Mouse (Mus musculus) midbrain, embryonic 13.5 days (tissue): ENCODE results near the gene Smad3. TPM values are rescaled to one million over a fixed set of nuclear protein-coding genes. Genes with fewer than 3 reads are reported as not detected.

ENCODE experiments used
- ATAC-seq: fragments of 200-750 bp; cut with Nextera tagmentation; 2 replicates; pipeline ENCODE4 v1.8.0; 2017; ENCODE audit warnings: mild to moderate bottlenecking, moderate TSS enrichment, moderate library complexity
- H3K27ac ChIP-seq: fragments of 300-500 bp; sonication (generic); 2 replicates; pipeline ENCODE4 v1.5.1; 2015; ENCODE audit warnings: inconsistent platforms, mild to moderate bottlenecking, moderate library complexity
- H3K27me3 ChIP-seq: fragments of 300-500 bp; sonication (generic); 2 replicates; pipeline ENCODE4 v1.6.1; 2015; ENCODE audit warnings: mild to moderate bottlenecking, inconsistent platforms
- H3K36me3 ChIP-seq: fragments of 300-500 bp; sonication (generic); 2 replicates; pipeline ENCODE4 v1.6.1; 2015; ENCODE audit warnings: mild to moderate bottlenecking, inconsistent platforms
- H3K4me1 ChIP-seq: fragments of 300-500 bp; sonication (generic); replicated peaks from 2 replicates; pipeline ENCODE4 v1.6.1; 2015; ENCODE audit warnings: inconsistent platforms
- H3K4me2 ChIP-seq: fragments of 300-500 bp; sonication (generic); replicated peaks from 2 replicates; pipeline ENCODE4 v1.6.1; 2015; ENCODE audit warnings: moderate library complexity, mild to moderate bottlenecking, inconsistent platforms
- H3K4me3 ChIP-seq: fragments of 300-500 bp; sonication (generic); replicated peaks from 2 replicates; pipeline ENCODE4 v1.5.1; 2015; ENCODE audit warnings: mild to moderate bottlenecking, inconsistent platforms
- H3K9ac ChIP-seq: fragments of 300-500 bp; sonication (generic); replicated peaks from 2 replicates; pipeline ENCODE4 v1.6.1; 2015; ENCODE audit warnings: mild to moderate bottlenecking, inconsistent platforms
- H3K9me3 ChIP-seq: fragments of 300-500 bp; sonication (generic); 2 replicates; pipeline ENCODE4 v1.6.1; 2016; ENCODE audit warnings: mild to moderate bottlenecking, inconsistent platforms
- WGBS: fragments of 180-500 bp; shearing (Covaris S2); methylation state at CpG from one replicate; pipeline ENCODE4 v1.1.7; 2015; 5-methylcytosine and 5-hydroxymethylcytosine counted together
- polyA plus RNA-seq: library from polyadenylated mRNA; unstranded; fragments of >200 nt; fragmentation: Nextera tagmentation; extraction: Ambion mirVana; gene quantifications from 2 replicates; pipeline ENCODE4 v1.2.1, GENCODE M21; 2015

Gene Smad3
- polyA plus RNA-seq, 1 experiment from 2014 or later, result 11.6 TPM

DNA sequence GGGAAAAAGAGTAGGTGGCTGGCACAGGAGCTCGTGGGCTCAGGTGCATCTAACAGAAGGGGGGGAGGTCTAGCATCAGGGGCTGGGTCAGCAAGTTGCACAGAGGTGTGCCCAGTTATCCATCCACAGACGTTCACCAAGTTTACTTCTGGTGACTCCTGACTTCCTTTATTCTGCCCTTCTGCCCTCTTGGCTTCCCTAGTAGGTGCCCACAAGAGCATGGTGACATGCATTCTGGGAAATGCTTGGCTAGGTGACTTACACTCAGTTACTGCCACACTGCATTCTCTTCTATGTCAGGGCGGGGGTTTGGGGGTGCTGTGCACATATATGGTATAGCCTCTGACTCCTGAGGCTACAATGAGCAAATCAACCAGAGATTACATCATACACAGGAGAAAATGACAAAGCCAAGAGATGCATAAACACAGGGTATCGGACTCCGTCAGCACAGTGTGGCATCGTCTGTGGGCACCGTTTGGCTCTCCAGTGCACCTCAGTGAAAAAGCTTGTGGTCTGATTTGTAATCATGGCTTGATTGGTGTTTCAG lies 54.5 kb downstream of the Smad3 start:
- no peaks in the 10 kb centered on the region for H3K36me3 ChIP-seq
- no peak overlapping the region for H3K4me3 ChIP-seq
- no peak overlapping the region for H3K9ac ChIP-seq
- ATAC-seq, result no peak
- no peak overlapping the region for H3K4me2 ChIP-seq
- H3K27ac ChIP-seq, result no peak overlapping the region
- H3K27me3 ChIP-seq, result no peaks in the 10 kb centered on the region
- H3K9me3 ChIP-seq, result no peaks in the 10 kb centered on the region
- WGBS, result 94% methylated on average over 7 of the region's 7 CpGs
- H3K4me1 ChIP-seq, result peaks cover 30% of the 10 kb centered on the region

DNA sequence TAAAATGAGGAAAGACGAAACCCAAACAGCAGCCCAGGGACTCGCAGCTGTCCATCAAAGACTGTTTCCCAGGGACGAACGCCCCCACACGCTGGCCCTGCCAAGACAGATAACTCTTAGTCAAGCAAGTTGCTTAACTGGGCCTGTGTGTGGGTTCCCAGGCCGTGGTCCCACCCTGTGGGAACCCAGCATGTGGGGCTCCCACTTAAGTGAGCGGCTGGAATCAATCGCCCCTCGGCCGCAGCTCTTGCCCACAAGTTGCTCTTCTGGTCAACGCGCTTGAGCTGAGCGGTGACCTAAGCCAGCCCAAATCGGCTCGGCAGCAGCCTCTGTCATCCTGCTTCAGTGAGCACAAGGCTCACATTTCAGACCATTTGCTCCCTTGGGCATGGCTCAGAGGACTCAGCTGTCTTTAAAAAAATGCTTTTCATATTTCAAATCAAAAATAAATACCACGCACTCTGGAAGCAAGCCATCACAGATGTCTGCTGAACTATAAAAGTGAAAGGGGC lies 55.2 kb downstream of the Smad3 start:
- H3K27me3 ChIP-seq, result no peaks in the 10 kb centered on the region
- ATAC-seq, result no peak
- no peak overlapping the region for H3K9ac ChIP-seq
- no peaks in the 10 kb centered on the region for H3K9me3 ChIP-seq
- H3K27ac ChIP-seq, result no peak overlapping the region
- H3K4me1 ChIP-seq, result peaks cover 37% of the 10 kb centered on the region
- 58% methylated on average over 16 of the region's 16 CpGs for WGBS
- H3K4me2 ChIP-seq, result no peak overlapping the region
- no peaks in the 10 kb centered on the region for H3K36me3 ChIP-seq
- H3K4me3 ChIP-seq, result no peak overlapping the region

DNA sequence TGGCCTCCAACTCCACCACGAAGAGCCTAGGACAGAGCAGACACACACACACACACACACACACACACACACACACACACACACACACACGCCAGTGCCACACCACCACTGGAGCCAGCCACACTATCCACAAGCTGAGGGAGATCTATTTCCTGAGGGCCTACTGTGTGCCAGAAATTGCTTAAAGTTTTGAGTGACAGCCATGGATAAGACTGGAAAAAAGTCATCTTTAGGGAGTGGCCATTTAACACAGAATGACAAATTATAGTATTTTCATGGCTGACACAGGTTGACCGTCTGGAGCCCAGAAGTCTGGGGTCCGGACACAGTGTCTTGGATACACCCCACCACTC lies 55.9 kb downstream of the Smad3 start:
- Histone ChIP-seq H3K27ac (no peak overlapping the region), H3K4me2 (no peak overlapping the region), H3K9ac (no peak overlapping the region), H3K4me1 (peaks cover 39% of the 10 kb centered on the region), H3K4me3 (no peak overlapping the region), H3K36me3 (no peaks in the 10 kb centered on the region), H3K9me3 (no peaks in the 10 kb centered on the region), H3K27me3 (no peaks in the 10 kb centered on the region)
- no peak for ATAC-seq
- 90% methylated on average over 4 of the region's 4 CpGs for WGBS

DNA sequence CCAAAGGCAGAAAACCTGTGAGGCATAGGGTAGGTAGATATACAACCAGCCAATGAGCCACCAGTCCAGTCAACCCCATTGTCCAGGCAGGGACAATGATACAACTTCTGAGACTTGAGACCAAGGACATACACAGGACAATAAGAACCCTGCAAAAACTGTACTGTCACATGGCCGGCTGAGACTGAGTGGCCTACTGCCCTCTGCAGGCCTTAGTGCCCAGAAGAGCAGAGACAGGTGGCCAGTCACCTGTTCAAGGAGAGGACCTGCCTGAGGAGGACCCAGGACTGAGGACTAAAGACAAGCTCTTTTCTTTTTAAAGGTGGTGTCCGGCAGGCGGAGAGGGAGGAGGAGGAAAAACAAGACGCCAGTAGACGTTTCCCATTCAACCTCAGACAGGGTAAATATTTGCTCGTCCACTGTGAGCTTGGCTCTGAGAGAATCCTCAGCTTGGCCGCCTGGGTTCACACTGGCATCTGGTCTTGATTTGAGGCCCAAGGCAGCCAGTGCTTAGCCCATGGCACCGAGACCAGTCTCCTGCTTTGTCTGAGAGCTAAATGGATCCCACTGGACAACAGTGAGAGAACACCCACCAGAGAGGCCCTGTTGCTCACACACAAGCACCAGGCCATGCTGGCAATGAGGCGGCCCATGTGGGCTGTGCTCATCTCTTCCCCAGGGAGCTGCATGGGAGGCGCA lies 56.4 kb downstream of the Smad3 start:
- WGBS, result 79% methylated on average over 10 of the region's 10 CpGs
- H3K36me3 ChIP-seq, result no peaks in the 10 kb centered on the region
- H3K4me1 ChIP-seq, result peaks cover 38% of the 10 kb centered on the region

DNA sequence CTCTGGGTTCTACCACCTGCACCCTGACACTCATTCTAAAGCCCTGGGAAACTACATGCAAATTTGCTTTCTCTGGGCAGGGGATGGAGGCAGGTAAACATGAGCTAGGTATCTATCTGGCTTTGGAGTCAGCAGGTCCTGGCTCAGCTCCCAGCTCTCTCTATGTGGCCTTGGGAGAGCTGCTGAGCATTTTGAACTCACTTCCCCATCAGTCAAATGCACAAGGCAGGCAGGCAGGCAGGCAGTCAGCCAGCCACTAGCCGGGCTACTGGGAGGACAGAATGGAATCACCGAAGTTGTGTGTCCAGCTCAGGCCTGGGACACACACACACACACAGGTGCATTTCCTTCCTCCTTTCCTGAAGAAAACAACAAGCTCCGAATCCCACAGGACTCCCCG lies 58.6 kb downstream of the Smad3 start:
- Histone ChIP-seq H3K27me3 (no peaks in the 10 kb centered on the region), H3K4me1 (peaks cover 28% of the 10 kb centered on the region), H3K36me3 (no peaks in the 10 kb centered on the region), H3K9me3 (no peaks in the 10 kb centered on the region), H3K9ac (no peak overlapping the region), H3K4me2 (no peak overlapping the region), H3K27ac (no peak overlapping the region), H3K4me3 (no peak overlapping the region)
- no peak for ATAC-seq
- WGBS, result 74% methylated on average over 4 of the region's 4 CpGs

More for the DNA sequence above, 56.4 kb downstream of the Smad3 start:
- H3K4me3 ChIP-seq, result no peak overlapping the region
- no peak overlapping the region for H3K9ac ChIP-seq
- no peak overlapping the region for H3K27ac ChIP-seq
- H3K9me3 ChIP-seq, result no peaks in the 10 kb centered on the region
- ATAC-seq, result no peak
- no peak overlapping the region for H3K4me2 ChIP-seq
- H3K27me3 ChIP-seq, result no peaks in the 10 kb centered on the region

DNA sequence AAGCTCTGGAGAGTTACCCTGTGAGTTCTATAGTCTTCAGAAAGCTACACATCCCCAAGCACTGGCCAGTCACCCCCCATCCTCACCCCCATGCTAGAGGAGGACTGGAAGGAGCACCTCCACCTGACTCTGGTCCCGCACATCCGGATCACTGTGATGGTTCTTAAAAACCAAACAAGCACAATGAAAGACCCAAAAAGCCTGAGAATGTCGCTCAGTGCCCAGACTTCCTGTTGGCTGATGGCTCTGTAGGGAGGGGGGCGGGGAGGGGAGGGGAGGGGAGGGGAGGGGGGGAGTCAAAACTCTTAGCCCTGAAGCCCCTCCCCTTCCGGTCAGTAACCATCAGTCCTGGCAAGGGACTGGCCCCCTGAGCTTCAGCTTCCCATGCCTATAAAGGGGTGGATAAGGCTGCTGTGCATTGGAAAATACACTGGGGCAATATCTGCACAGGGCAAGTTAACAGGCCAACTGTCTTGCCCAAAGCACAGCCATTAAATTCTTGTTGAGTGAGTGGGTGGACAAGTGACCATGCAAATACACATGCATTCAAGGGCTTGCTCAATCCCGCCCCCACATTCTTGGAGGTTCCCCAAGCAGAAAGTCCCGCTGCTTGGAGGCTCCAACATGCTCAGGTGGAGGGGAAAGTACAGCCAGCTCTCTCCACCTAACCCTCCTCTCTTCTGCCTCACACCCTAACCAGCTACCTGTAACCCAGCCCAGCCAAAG lies 59.3 kb downstream of the Smad3 start:
- Histone ChIP-seq H3K27me3 (no peaks in the 10 kb centered on the region), H3K36me3 (no peaks in the 10 kb centered on the region), H3K4me3 (no peak overlapping the region), H3K4me2 (no peak overlapping the region), H3K4me1 (peaks cover 28% of the 10 kb centered on the region), H3K9ac (no peak overlapping the region), H3K27ac (no peak overlapping the region), H3K9me3 (no peaks in the 10 kb centered on the region)
- ATAC-seq, result no peak
- 62% methylated on average over 7 of the region's 7 CpGs for WGBS

DNA sequence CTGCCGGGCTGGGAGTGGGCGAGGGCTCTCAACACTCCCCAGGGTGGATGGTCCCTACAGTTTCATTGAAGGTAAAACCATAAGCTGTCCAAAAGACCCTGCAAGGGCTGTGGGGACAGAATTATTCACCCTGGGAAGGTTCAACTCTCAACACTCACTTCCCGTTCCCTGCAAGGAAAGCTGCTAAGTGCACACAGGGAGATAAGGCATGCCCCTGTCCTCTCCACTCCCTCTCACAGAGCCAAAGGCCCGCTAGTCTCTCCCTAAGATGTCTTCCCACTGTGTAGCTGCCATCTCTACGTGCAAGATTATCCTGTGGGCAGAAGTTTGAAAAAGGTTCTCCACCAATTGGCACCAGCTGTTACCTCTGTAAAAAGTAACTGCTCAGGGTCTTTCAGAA lies 60.2 kb downstream of the Smad3 start:
- no peaks in the 10 kb centered on the region for H3K27me3 ChIP-seq
- 40% methylated on average over 5 of the region's 5 CpGs for WGBS
- no peak overlapping the region for H3K27ac ChIP-seq
- H3K4me2 ChIP-seq, result no peak overlapping the region
- no peak overlapping the region for H3K9ac ChIP-seq
- no peaks in the 10 kb centered on the region for H3K36me3 ChIP-seq
- no peaks in the 10 kb centered on the region for H3K9me3 ChIP-seq
- ATAC-seq, result no peak
- peaks cover 23% of the 10 kb centered on the region for H3K4me1 ChIP-seq
- no peak overlapping the region for H3K4me3 ChIP-seq

DNA sequence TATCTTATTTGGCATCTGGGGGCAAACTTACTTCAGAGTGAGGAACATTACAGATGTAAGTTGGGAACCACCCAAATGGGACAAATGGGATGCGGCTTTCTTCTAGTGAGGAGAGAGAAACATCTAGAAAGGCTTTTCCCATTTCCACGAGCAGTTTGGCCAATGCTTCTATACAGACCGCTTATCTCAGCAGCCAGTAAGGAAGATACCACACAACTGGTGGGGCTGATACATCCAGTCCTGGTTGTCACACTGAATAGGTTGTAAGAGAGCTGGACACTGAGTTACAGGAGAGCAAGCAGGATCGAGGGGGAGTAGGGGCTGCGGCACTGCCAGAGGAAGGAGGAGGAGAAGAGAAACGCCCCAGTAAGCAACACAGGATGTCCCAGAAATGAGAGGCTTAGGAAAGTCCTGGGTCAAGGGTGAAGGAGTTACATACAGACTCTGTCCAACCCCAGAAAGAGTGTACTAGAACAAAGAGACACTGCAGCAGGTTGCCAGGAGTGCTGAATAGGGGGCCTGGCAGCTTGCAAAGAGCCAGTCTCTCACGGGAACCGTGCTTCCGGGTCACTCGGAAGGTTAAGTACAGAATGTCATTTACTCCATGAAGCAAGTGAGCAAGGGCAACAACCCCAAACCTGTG lies 61.2 kb downstream of the Smad3 start:
- Histone ChIP-seq H3K9me3 (no peaks in the 10 kb centered on the region), H3K9ac (no peak overlapping the region), H3K27ac (no peak overlapping the region), H3K4me2 (no peak overlapping the region), H3K36me3 (no peaks in the 10 kb centered on the region), H3K4me3 (no peak overlapping the region), H3K27me3 (no peaks in the 10 kb centered on the region), H3K4me1 (peaks cover 23% of the 10 kb centered on the region)
- no peak for ATAC-seq
- 21% methylated on average over 10 of the region's 10 CpGs for WGBS

DNA sequence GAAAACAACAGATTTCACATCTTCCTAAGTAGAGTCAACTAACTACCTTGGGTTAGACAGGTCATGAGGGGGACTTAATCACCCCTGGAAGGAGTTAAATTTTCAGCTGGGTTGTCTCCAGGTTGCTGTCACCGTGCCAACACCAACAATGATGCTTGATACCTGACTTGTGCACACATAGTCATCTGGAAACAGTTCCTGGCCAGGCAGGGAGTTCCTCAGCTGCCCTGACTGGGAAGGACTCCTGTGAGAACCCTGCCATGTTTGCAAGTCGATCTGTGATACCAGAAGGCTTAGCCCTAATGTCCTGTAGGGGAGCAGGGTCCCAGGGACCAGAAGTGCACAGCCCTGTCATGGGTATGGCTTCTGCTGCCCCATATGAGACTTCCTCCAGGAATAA lies 65.8 kb downstream of the Smad3 start:
- WGBS, result 91% methylated on average over 2 of the region's 2 CpGs
- Histone ChIP-seq H3K9ac (no peak overlapping the region), H3K9me3 (0 out of 2 replicates have a peak, but pooled peaks cover 3% of the 10 kb centered on the region), H3K4me1 (peaks cover 4% of the 10 kb centered on the region), H3K36me3 (no peaks in the 10 kb centered on the region), H3K4me3 (no peak overlapping the region), H3K27me3 (no peaks in the 10 kb centered on the region), H3K27ac (no peak overlapping the region), H3K4me2 (no peak overlapping the region)
- no peak for ATAC-seq

DNA sequence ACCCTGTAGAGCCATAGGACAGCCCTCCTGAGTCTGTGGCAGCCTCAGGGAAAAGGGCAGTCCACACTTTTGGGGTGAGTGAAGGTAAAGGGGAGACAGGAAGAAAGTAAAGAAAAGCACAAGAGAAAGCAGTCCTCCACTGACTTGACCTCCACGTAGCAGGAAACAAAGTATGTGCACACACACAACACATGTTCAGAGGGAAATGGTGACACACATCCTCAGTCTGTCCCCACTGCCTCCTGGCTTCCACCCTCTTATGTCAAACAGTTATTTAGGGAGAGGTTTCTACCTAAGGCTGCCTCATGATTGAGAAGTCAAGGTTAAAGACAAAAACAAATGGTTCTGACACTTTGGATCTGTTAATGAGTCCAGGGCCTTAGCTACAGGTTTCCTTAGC lies 67.3 kb downstream of the Smad3 start:
- no peaks in the 10 kb centered on the region for H3K27me3 ChIP-seq
- no peak overlapping the region for H3K4me2 ChIP-seq
- ATAC-seq, result no peak
- H3K4me3 ChIP-seq, result no peak overlapping the region
- no peaks in the 10 kb centered on the region for H3K4me1 ChIP-seq
- H3K36me3 ChIP-seq, result no peaks in the 10 kb centered on the region
- WGBS, result 100% methylated on average over 1 of the region's 1 CpGs
- no peak overlapping the region for H3K9ac ChIP-seq
- no peak overlapping the region for H3K27ac ChIP-seq
- H3K9me3 ChIP-seq, result 0 out of 2 replicates have a peak, but pooled peaks cover 3% of the 10 kb centered on the region

DNA sequence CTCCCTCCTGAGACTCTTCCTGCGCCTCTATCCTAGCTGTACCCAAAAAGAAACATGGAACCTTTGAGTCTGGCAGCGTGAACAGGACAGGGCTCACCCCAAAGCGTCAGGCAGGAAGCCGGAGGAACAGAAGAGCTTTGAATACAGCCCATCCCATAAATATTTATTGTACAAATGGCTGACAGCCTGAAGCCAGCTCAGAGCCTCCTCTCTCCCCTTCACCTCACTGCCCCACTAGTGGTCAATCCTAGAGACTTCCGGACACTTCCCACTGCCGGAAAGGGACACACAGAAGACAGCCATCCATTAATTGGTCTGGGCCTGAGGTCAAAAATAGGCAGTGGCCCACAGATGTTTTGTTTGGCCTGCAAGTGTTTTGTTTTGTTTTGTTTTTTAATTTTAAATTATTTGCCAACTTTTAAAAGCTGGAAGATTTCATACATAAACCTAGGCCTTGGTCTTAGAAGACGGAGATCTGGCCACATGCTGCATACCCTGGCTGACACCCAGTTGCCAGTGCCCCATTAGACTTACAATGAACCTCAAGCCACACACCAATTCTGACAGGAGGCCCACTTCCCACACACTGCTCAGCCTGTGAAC lies 70.3 kb downstream of the Smad3 start:
- no peaks in the 10 kb centered on the region for H3K27me3 ChIP-seq
- 0 out of 2 replicates have a peak, but pooled peaks cover 3% of the 10 kb centered on the region for H3K9me3 ChIP-seq
- no peak overlapping the region for H3K9ac ChIP-seq
- no peaks in the 10 kb centered on the region for H3K36me3 ChIP-seq
- H3K4me2 ChIP-seq, result no peak overlapping the region
- no peaks in the 10 kb centered on the region for H3K4me1 ChIP-seq
- no peak overlapping the region for H3K4me3 ChIP-seq
- 0 out of 2 replicates have a peak overlapping the region, but pooled peaks have one; percentile 2 for H3K27ac ChIP-seq
- WGBS, result 85% methylated on average over 7 of the region's 7 CpGs
- ATAC-seq, result no peak

DNA sequence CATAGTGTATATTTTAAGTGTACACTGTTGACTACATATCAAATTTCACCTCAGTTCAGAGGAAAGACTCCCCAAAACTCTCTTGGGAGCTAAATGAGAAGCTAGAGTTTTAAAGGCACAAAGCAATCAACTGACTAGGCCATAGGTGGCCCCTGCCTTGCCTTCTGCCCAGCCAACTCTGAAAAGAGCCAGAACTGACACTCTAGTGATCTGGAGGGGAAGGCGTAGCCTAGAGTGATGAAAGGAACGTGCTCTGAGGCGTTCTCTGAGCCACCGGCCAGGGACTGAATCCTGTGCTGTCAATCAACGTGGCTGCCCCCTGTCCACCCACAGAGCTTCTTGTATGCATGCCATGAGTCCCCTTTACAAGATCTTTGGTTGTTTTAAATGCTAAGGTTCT lies 72.4 kb downstream of the Smad3 start:
- Histone ChIP-seq H3K4me3 (no peak overlapping the region), H3K27me3 (no peaks in the 10 kb centered on the region), H3K9me3 (0 out of 2 replicates have a peak, but pooled peaks cover 2% of the 10 kb centered on the region), H3K27ac (no peak overlapping the region), H3K4me1 (no peaks in the 10 kb centered on the region), H3K36me3 (no peaks in the 10 kb centered on the region), H3K4me2 (no peak overlapping the region), H3K9ac (no peak overlapping the region)
- no peak for ATAC-seq
- WGBS, result 52% methylated on average over 5 of the region's 5 CpGs
